In the genomic region with DNA sequence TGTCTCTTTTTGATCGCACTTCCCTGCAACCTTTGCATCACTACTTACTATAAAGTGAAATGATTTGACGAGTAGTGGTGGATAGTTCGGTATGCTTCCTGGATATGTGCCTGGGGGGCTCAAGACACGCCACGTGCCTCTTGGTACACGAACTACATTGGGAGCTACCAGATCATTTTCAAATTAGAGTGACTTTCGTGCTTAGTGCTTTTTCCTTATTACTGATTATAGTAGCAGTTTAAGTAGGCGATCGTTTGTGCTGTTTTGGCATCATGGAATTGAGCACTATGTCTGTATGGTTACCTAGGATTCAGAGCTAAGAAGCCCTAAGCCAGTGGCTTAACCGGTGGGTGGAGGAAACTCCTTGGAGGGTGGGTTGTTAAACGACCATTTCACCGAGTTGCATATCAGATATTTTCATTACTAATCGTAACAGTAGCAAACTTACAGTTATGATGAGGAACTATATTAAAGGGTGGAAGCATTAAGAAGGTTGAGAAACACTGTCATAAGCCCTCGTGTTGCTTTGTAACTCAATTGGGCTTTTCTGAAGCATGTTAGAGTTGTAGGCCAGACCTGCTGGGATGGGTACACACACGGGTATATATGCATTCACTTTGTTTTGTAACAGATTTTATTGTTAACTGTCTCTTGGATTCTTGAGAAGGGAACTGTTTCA, we compare ENCODE assay signal across 8 mouse cellular contexts. TPM values are rescaled to one million over a fixed set of nuclear protein-coding genes. Genes with fewer than 3 reads are reported as not detected.
A peak's percentile ranks its signal among the peaks of the same experiment; 100 is the strongest.
DNase-seq lines count a peak whose midpoint lies in the region; ATAC-seq and TF ChIP-seq lines count a peak whose summit lies in the region.

No protein-coding gene starts in this region.

- whole genome bisulfite sequencing in cerebellum, adult 2 months, result 2% methylated on average over 15 of the region's 15 CpGs
- 1% methylated on average over 15 of the region's 15 CpGs for WGBS in spleen, adult 2 months
- 2% methylated on average over 15 of the region's 15 CpGs for WGBS in limb, embryonic 15.5 days
- 2% methylated on average over 15 of the region's 15 CpGs for WGBS in stomach, postnatal 0 days

- H3K27ac ChIP-seq in cerebellum, adult 2 months (ENCODE audit: insufficient read depth, low read length), result no peak overlapping the region; the same call in 1 of the 2 replicates
- no peak overlapping the region for H3K27ac ChIP-seq in spleen, adult 2 months (ENCODE audit: insufficient read depth, low read length)
- H3K27ac ChIP-seq in limb, embryonic 15.5 days, result peak overlapping the region; percentile 86
- H3K27ac ChIP-seq in stomach, postnatal 0 days (replicated peaks), result peak overlapping the region; percentile 87

- H3K9ac ChIP-seq in limb, embryonic 15.5 days, result peak overlapping the region; percentile 95
- peak overlapping the region; percentile 89 for H3K9ac ChIP-seq in stomach, postnatal 0 days (ENCODE audit: low read length)

- no peaks in the 10 kb centered on the region; the same call in 1 of the 2 replicates for H3K4me1 ChIP-seq in cerebellum, adult 2 months (ENCODE audit: control insufficient read depth, insufficient read depth, low read length)
- no peaks in the 10 kb centered on the region for H3K4me1 ChIP-seq in spleen, adult 2 months (ENCODE audit: control insufficient read depth, insufficient read depth, insufficient read length)
- H3K4me1 ChIP-seq in limb, embryonic 15.5 days, result peaks cover 10% of the 10 kb centered on the region
- no peaks in the 10 kb centered on the region for H3K4me1 ChIP-seq in stomach, postnatal 0 days (replicated peaks; ENCODE audit: control insufficient read depth, insufficient read depth)

- ATAC-seq in limb, embryonic 15.5 days (ENCODE audit: insufficient number of reproducible peaks, low FRiP score, low TSS enrichment, low read depth), result no peak
- no peak for ATAC-seq in stomach, postnatal 0 days (ENCODE audit: low FRiP score, low TSS enrichment)

- H3K9me3 ChIP-seq in limb, embryonic 15.5 days, result no peaks in the 10 kb centered on the region
- no peaks in the 10 kb centered on the region for H3K9me3 ChIP-seq in stomach, postnatal 0 days (ENCODE audit: control insufficient read depth, low read length)

- no peak for TF ChIP-seq CTCF in cerebellum, adult 2 months (IDR thresholded peaks at IDR 0.05; ENCODE audit: borderline replicate concordance, insufficient read depth, low read depth, low read length)
- no peak for TF ChIP-seq CTCF in spleen, adult 2 months (IDR thresholded peaks at IDR 0.05; ENCODE audit: extremely low read depth, insufficient read depth, insufficient read length, insufficient replicate concordance)
- no peak for TF ChIP-seq CTCF in stomach, postnatal 0 days (IDR thresholded peaks at IDR 0.05; ENCODE audit: low read depth)

- H3K36me3 ChIP-seq in spleen, adult 2 months (ENCODE audit: control insufficient read depth, insufficient read depth, low read length), result peaks cover 13% of the 10 kb centered on the region
- H3K36me3 ChIP-seq in limb, embryonic 15.5 days, result peaks cover 28% of the 10 kb centered on the region
- peaks cover 8% of the 10 kb centered on the region; the same call in 1 of the 2 replicates for H3K36me3 ChIP-seq in stomach, postnatal 0 days (ENCODE audit: control insufficient read depth, insufficient read depth, low read length)

- no peak for DNase-seq in cerebellum, adult 2 months
- no peak for DNase-seq in cerebellum, postnatal 25 days
- DNase-seq in spleen, adult 2 months (ENCODE audit: low read depth in 1 of 2, low spot score in 2 of 2), result no peak
- DNase-seq in spleen, postnatal 14 days (ENCODE audit: low spot score in 2 of 2), result no peak
- DNase-seq in stomach, postnatal 0 days (ENCODE audit: low spot score), result no peak
- no peak for DNase-seq in urinary bladder, postnatal 36 days (ENCODE audit: low spot score in 2 of 2)
- DNase-seq in kidney, adult 11 months, result no peak

- no peak for TF ChIP-seq POLR2A in cerebellum, adult 2 months (IDR thresholded peaks at IDR 0.05; ENCODE audit: borderline replicate concordance, insufficient read depth, low read length)
- no peak for TF ChIP-seq POLR2A in spleen, adult 2 months (IDR thresholded peaks at IDR 0.05; ENCODE audit: low read depth, low read length)

- peak overlapping the region; percentile 94 for H3K4me3 ChIP-seq in cerebellum, adult 2 months (replicated peaks; ENCODE audit: insufficient read depth, low read depth, low read length)
- peak overlapping the region; percentile 85 for H3K4me3 ChIP-seq in spleen, adult 2 months (ENCODE audit: extremely low read depth, insufficient read depth, insufficient read length)
- H3K4me3 ChIP-seq in limb, embryonic 15.5 days, result peak overlapping the region; percentile 90
- peak overlapping the region; percentile 89 for H3K4me3 ChIP-seq in stomach, postnatal 0 days (ENCODE audit: low read depth, low read length)

- TF ChIP-seq EP300 in stomach, postnatal 0 days (optimal IDR thresholded peaks at IDR 0.05), result no peak

- no peaks in the 10 kb centered on the region for H3K27me3 ChIP-seq in cerebellum, adult 2 months (ENCODE audit: control insufficient read depth, insufficient read depth, low read length)
- no peaks in the 10 kb centered on the region for H3K27me3 ChIP-seq in spleen, adult 2 months (ENCODE audit: control insufficient read depth, insufficient read depth, low read length)
- no peaks in the 10 kb centered on the region for H3K27me3 ChIP-seq in limb, embryonic 15.5 days
- H3K27me3 ChIP-seq in stomach, postnatal 0 days (ENCODE audit: control insufficient read depth, insufficient read depth, low read length), result no peaks in the 10 kb centered on the region

- peak overlapping the region; percentile 61 for H3K4me2 ChIP-seq in limb, embryonic 15.5 days
- peak overlapping the region; percentile 81 for H3K4me2 ChIP-seq in stomach, postnatal 0 days (replicated peaks; ENCODE audit: low read depth)

RNA-seq across cellular contexts. Expression of a gene that starts 0.8 kb away (rescaled TPM):
- polyA plus RNA-seq in cerebellum, adult 2 months (2012; rRNA removed), result 71.7 and 74.2 TPM in 2 replicates
- 4.7 and 5.0 TPM in 2 replicates for polyA plus RNA-seq in spleen, adult 2 months (2012; rRNA removed)
- polyA plus RNA-seq in limb, embryonic 15.5 days (2015; fragmentation: Nextera tagmentation; extraction: Ambion mirVana), result 151 and 157 TPM in 2 replicates
- 38.3 and 39.0 TPM in 2 replicates for polyA plus RNA-seq in stomach, postnatal 0 days (2015; fragmentation: Nextera tagmentation; extraction: Ambion mirVana)

RNA-seq across cellular contexts. Expression of a gene that starts 24.3 kb away (rescaled TPM):
- polyA plus RNA-seq in cerebellum, adult 2 months (2012; rRNA removed), result 16.3 and 17.3 TPM in 2 replicates
- 2.6 and 3.1 TPM in 2 replicates for polyA plus RNA-seq in spleen, adult 2 months (2012; rRNA removed)
- 3.5 and 3.6 TPM in 2 replicates for polyA plus RNA-seq in limb, embryonic 15.5 days (2015; fragmentation: Nextera tagmentation; extraction: Ambion mirVana)
- 2.5 and 2.6 TPM in 2 replicates for polyA plus RNA-seq in stomach, postnatal 0 days (2015; fragmentation: Nextera tagmentation; extraction: Ambion mirVana)

RNA-seq across cellular contexts. Expression of a gene that starts 36.9 kb away (rescaled TPM):
- polyA plus RNA-seq in cerebellum, adult 2 months (2012; rRNA removed), result 4.9 and 5.1 TPM in 2 replicates
- 1.3 and 1.9 TPM in 2 replicates for polyA plus RNA-seq in spleen, adult 2 months (2012; rRNA removed)
- 29.9 and 30.2 TPM in 2 replicates for polyA plus RNA-seq in limb, embryonic 15.5 days (2015; fragmentation: Nextera tagmentation; extraction: Ambion mirVana)
- polyA plus RNA-seq in stomach, postnatal 0 days (2015; fragmentation: Nextera tagmentation; extraction: Ambion mirVana), result 10.1 and 11.1 TPM in 2 replicates

RNA-seq across cellular contexts. Expression of a gene that starts 37.4 kb away (rescaled TPM):
- polyA plus RNA-seq in cerebellum, adult 2 months (2012; rRNA removed), result 31.6 and 33.0 TPM in 2 replicates
- 20.3 and 44.9 TPM in 2 replicates for polyA plus RNA-seq in spleen, adult 2 months (2012; rRNA removed)
- 58.3 and 63.7 TPM in 2 replicates for polyA plus RNA-seq in limb, embryonic 15.5 days (2015; fragmentation: Nextera tagmentation; extraction: Ambion mirVana)
- 74.1 and 79.6 TPM in 2 replicates for polyA plus RNA-seq in stomach, postnatal 0 days (2015; fragmentation: Nextera tagmentation; extraction: Ambion mirVana)

Comparison
In these comparisons a context has a peak if more than half of its experiments do, and no peak if none do; other contexts are left out.
1. H3K27ac ChIP-seq: peak in limb, embryonic 15.5 days (single experiment) and stomach, postnatal 0 days (single experiment); none in cerebellum, adult 2 months (single experiment) and spleen, adult 2 months (single experiment).
2. Peak in every context shown above with its lines, with median percentiles within 50 percentile points of each other: H3K4me3 ChIP-seq.